Mouse (Mus musculus) liver, embryonic 11.5 days (tissue): ENCODE results near the gene Rbfox2. TPM values are rescaled to one million over a fixed set of nuclear protein-coding genes. Genes with fewer than 3 reads are reported as not detected.

Source experiments
- ATAC-seq: fragments of 200-750 bp; cut with Nextera tagmentation; replicated peaks from 2 replicates; pipeline ENCODE4 v1.8.0; 2017; ENCODE audit warnings: moderate number of reproducible peaks, mild to moderate bottlenecking, moderate TSS enrichment, moderate library complexity; ENCODE audit not compliant: low FRiP score
- DNase-seq: peaks from one replicate; pipeline ENCODE4 v3.0.0-alpha.2; 2017; ENCODE audit warnings: low spot score
- H3K27ac ChIP-seq: fragments of 300-500 bp; sonication (generic); 2 replicates; pipeline ENCODE4 v1.5.1; 2014; ENCODE audit warnings: mild to moderate bottlenecking, low read depth, low read length, control low read depth
- H3K27me3 ChIP-seq: fragments of 300-500 bp; sonication (generic); replicated peaks from 2 replicates; pipeline ENCODE4 v1.6.1; 2014; ENCODE audit warnings: low read length, mixed read lengths; ENCODE audit not compliant: control insufficient read depth, insufficient read depth
- H3K36me3 ChIP-seq: fragments of 300-500 bp; sonication (generic); 2 replicates; pipeline ENCODE4 v1.6.1; 2014; ENCODE audit warnings: mild to moderate bottlenecking, low read length, moderate library complexity, mixed read lengths; ENCODE audit not compliant: control insufficient read depth, insufficient read depth
- H3K4me1 ChIP-seq: fragments of 300-500 bp; sonication (generic); replicated peaks from 2 replicates; pipeline ENCODE4 v1.6.1; 2014; ENCODE audit warnings: low read length, mixed read lengths; ENCODE audit not compliant: control insufficient read depth, insufficient read depth
- H3K4me2 ChIP-seq: fragments of 300-500 bp; sonication (generic); 2 replicates; pipeline ENCODE4 v1.6.1; 2014; ENCODE audit warnings: mild to moderate bottlenecking, control low read depth, moderate library complexity
- H3K4me3 ChIP-seq: fragments of 300-500 bp; sonication (generic); 2 replicates; pipeline ENCODE4 v1.5.1; 2014; ENCODE audit warnings: low read depth, low read length, control low read depth
- H3K9ac ChIP-seq: fragments of 300-500 bp; sonication (generic); 2 replicates; pipeline ENCODE4 v1.6.1; 2014; ENCODE audit warnings: low read depth, low read length, control low read depth
- H3K9me3 ChIP-seq: fragments of 300-500 bp; sonication (generic); 2 replicates; pipeline ENCODE4 v1.6.1; 2016; ENCODE audit warnings: low read length, inconsistent platforms, mixed read lengths; ENCODE audit not compliant: control insufficient read depth
- WGBS: fragments of 180-500 bp; shearing (Covaris S2); extraction: QIAGEN DNeasy Blood & Tissue Kit; methylation state at CpG from one replicate; pipeline ENCODE4 v1.1.7; 2014; 5-methylcytosine and 5-hydroxymethylcytosine counted together
- polyA plus RNA-seq: library from polyadenylated mRNA; unstranded; fragments of >200 nt; fragmentation: Nextera tagmentation; extraction: Ambion mirVana; gene quantifications from 2 replicates; pipeline ENCODE4 v1.2.1, GENCODE M21; 2014

Gene Rbfox2
- polyA plus RNA-seq, 1 experiment from 2014 or later, result 26.6 TPM

- Histone ChIP-seq H3K4me1 (peaks cover 11% of the 10 kb centered on the region), H3K4me2 (no peak overlapping the region), H3K9ac (no peak overlapping the region), H3K36me3 (no peaks in the 10 kb centered on the region), H3K27ac (no peak overlapping the region), H3K27me3 (peaks cover 5% of the 10 kb centered on the region), H3K9me3 (no peaks in the 10 kb centered on the region), H3K4me3 (no peak overlapping the region)
- WGBS, result 63% methylated on average over 1 of the region's 1 CpGs
- ATAC-seq, result peak; percentile 57
- DNase-seq, result no peak
Observed at GRCm38 (mm10) chr15:77053021-77053420, 253.8 kb downstream of the Rbfox2 start.

- peaks cover 11% of the 10 kb centered on the region for H3K4me1 ChIP-seq
- no peak overlapping the region for H3K9ac ChIP-seq
- H3K4me3 ChIP-seq, result no peak overlapping the region
- no peak overlapping the region for H3K27ac ChIP-seq
- no peak overlapping the region for H3K4me2 ChIP-seq
- peaks cover 5% of the 10 kb centered on the region for H3K27me3 ChIP-seq
- 40% methylated on average over 1 of the region's 1 CpGs for WGBS
- no peak for DNase-seq
- ATAC-seq, result no peak
- no peaks in the 10 kb centered on the region for H3K9me3 ChIP-seq
- no peaks in the 10 kb centered on the region for H3K36me3 ChIP-seq
Observed at GRCm38 (mm10) chr15:77052176-77052575, 254.6 kb downstream of the Rbfox2 start.

- Histone ChIP-seq H3K9me3 (no peaks in the 10 kb centered on the region), H3K27ac (no peak within 1 kb of the TSS), H3K4me3 (no peak within 1 kb of the TSS), H3K4me1 (no peaks in the 10 kb centered on the region), H3K27me3 (peaks cover 5% of the 10 kb centered on the region), H3K9ac (no peak within 1 kb of the TSS), H3K36me3 (no peaks in the 10 kb centered on the region), H3K4me2 (no peak within 1 kb of the TSS)
- DNase-seq, result no peak
- ATAC-seq, result no peak
- 84% methylated on average over 10 of the region's 10 CpGs for WGBS
Observed at GRCm38 (mm10) chr15:77050570-77050969, 256.2 kb downstream of the Rbfox2 start, which contains the start of gene Mb. Mb (minus strand) TSS chr15:77050670.

- H3K9ac ChIP-seq, result no peak overlapping the region
- no peak overlapping the region for H3K27ac ChIP-seq
- H3K27me3 ChIP-seq, result peaks cover 5% of the 10 kb centered on the region
- H3K4me1 ChIP-seq, result no peaks in the 10 kb centered on the region
- H3K36me3 ChIP-seq, result no peaks in the 10 kb centered on the region
- WGBS, result 73% methylated on average over 10 of the region's 10 CpGs
- H3K4me2 ChIP-seq, result no peak overlapping the region
- no peak for DNase-seq
- no peaks in the 10 kb centered on the region for H3K9me3 ChIP-seq
- H3K4me3 ChIP-seq, result no peak overlapping the region
- no peak for ATAC-seq
Observed at GRCm38 (mm10) chr15:77045609-77046008, 261.2 kb downstream of the Rbfox2 start.

GRCm38 (mm10) chr15:77044597-77045320, 262.0 kb downstream of the Rbfox2 start, which contains the start of gene Apol6:
Apol6 (plus strand) TSS chr15:77044729.
- WGBS, result 79% methylated on average over 12 of the region's 12 CpGs
- peaks cover 5% of the 10 kb centered on the region for H3K27me3 ChIP-seq
- H3K9ac ChIP-seq, result no peak within 1 kb of the TSS
- no peak within 1 kb of the TSS for H3K4me2 ChIP-seq
- no peak within 1 kb of the TSS for H3K4me3 ChIP-seq
- H3K4me1 ChIP-seq, result no peaks in the 10 kb centered on the region
- no peaks in the 10 kb centered on the region for H3K9me3 ChIP-seq
- ATAC-seq (no peak), DNase-seq (no peak)
- H3K27ac ChIP-seq, result no peak within 1 kb of the TSS
- no peaks in the 10 kb centered on the region for H3K36me3 ChIP-seq

GRCm38 (mm10) chr15:77040784-77041183, 266.0 kb downstream of the Rbfox2 start:
- WGBS, result 34% methylated on average over 3 of the region's 3 CpGs
- H3K9ac ChIP-seq, result no peak overlapping the region
- H3K4me1 ChIP-seq, result 0 out of 2 replicates have a peak, but pooled peaks cover 2% of the 10 kb centered on the region
- no peak overlapping the region for H3K4me3 ChIP-seq
- no peak overlapping the region for H3K4me2 ChIP-seq
- no peak overlapping the region for H3K27ac ChIP-seq
- H3K9me3 ChIP-seq, result no peaks in the 10 kb centered on the region
- no peaks in the 10 kb centered on the region for H3K36me3 ChIP-seq
- H3K27me3 ChIP-seq, result no peaks in the 10 kb centered on the region
- ATAC-seq (no peak), DNase-seq (no peak)

GRCm38 (mm10) chr15:77039211-77039700, 267.5 kb downstream of the Rbfox2 start:
- 68% methylated on average over 8 of the region's 9 CpGs for WGBS
- 0 out of 2 replicates have a peak, but pooled peaks cover 2% of the 10 kb centered on the region for H3K4me1 ChIP-seq
- no peak overlapping the region for H3K4me3 ChIP-seq
- H3K27ac ChIP-seq, result no peak overlapping the region
- ATAC-seq, result no peak
- no peak for DNase-seq
- H3K9ac ChIP-seq, result no peak overlapping the region
- H3K27me3 ChIP-seq, result no peaks in the 10 kb centered on the region
- H3K4me2 ChIP-seq, result no peak overlapping the region
- no peaks in the 10 kb centered on the region for H3K36me3 ChIP-seq
- H3K9me3 ChIP-seq, result no peaks in the 10 kb centered on the region

- peak overlapping the region; percentile 76 for H3K27ac ChIP-seq
- ATAC-seq, result no peak
- H3K9ac ChIP-seq, result no peak overlapping the region
Observed at GRCm38 (mm10) chr15:77037278-77038161, 269.3 kb downstream of the Rbfox2 start.

More at GRCm38 (mm10) chr15:77037278-77038161, 269.3 kb downstream of the Rbfox2 start:
- Histone ChIP-seq H3K4me2 (no peak overlapping the region), H3K36me3 (no peaks in the 10 kb centered on the region), H3K4me3 (no peak overlapping the region), H3K27me3 (no peaks in the 10 kb centered on the region), H3K4me1 (0 out of 2 replicates have a peak, but pooled peaks cover 2% of the 10 kb centered on the region), H3K9me3 (no peaks in the 10 kb centered on the region)
- WGBS, result 33% methylated on average over 11 of the region's 11 CpGs
- peak; percentile 52 for DNase-seq
